Mouse (Mus musculus): Measurements from ENCODE around the gene Aqp6. TPM values are rescaled to one million over a fixed set of nuclear protein-coding genes. Genes with fewer than 3 reads are reported as not detected.

The Aqp6 gene
- not detected for total RNA-seq (2023)

GRCm38 (mm10) chr15:99600986-99601822 is at the start of gene Aqp6:
Gene Aqp6 (plus strand): TSS chr15:99601400.

DNA sequence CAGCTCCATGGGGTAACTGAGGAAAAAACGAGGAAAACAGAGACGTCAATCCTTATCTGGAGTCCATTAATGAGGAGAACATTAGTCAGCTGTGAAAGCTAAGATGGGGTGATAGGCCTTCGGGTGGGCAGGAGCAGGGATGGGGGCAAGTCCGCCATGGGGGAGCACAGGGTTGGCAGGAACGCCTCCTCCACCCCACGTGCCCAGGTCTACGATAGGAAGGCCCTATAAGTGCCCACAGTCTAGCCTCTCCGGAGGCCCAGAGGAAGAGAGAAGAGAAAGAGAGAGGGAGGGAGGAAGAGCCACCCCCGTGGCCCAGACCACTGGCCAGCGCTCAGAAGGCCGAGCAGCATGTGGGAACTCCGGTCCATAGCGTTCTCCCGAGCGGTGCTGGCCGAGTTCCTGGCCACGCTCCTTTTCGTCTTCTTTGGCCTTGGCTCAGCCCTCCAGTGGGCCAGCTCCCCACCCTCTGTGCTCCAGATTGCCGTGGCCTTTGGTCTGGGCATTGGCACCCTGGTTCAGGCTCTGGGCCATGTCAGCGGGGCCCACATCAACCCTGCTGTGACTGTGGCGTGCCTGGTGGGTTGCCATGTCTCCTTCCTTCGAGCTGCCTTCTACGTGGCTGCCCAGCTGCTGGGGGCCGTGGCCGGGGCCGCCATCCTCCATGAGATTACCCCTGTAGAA is 22.3 kb upstream of the Aqp6 start, which contains the start of gene Aqp2:
Gene Aqp2 (plus strand): TSS at position 254 of the 684 bp plus-strand sequence.

DNA sequence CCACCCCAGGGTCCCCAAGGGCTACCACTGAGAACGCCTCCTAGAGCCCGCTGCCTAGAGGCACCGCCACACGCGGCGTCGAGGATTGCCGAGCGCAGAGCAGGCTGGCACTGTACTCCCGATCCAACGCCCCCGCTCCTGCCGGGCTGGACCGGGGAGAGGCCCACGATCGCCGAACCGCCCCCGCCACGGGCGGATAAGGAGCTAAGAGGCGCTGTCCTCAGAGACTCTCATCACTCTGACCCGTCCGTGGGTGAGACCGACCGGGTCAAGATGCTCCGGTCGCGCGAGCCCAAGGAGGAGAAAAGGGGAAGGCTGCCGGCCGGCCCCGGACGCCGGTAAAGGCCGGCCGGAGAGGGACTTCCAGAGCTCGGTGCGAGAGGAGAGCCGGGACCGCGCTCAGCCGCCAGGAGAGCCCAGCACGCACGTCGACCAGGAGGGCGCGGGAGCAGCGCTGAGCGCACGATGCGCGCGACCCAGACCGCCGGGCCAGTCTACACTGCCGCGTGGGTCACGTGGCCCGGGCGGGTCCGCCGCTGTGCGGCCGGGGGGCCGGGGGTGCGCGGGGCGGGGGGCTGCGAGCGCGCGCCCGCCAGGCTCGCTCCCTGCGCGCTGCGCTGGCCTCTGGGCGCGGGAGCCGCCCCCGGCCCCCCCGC is 10.6 kb upstream of the Aqp6 start, which contains the start of gene Aqp5:
Gene Aqp5 (plus strand): TSS at position 354 of the 656 bp plus-strand sequence.

DNA sequence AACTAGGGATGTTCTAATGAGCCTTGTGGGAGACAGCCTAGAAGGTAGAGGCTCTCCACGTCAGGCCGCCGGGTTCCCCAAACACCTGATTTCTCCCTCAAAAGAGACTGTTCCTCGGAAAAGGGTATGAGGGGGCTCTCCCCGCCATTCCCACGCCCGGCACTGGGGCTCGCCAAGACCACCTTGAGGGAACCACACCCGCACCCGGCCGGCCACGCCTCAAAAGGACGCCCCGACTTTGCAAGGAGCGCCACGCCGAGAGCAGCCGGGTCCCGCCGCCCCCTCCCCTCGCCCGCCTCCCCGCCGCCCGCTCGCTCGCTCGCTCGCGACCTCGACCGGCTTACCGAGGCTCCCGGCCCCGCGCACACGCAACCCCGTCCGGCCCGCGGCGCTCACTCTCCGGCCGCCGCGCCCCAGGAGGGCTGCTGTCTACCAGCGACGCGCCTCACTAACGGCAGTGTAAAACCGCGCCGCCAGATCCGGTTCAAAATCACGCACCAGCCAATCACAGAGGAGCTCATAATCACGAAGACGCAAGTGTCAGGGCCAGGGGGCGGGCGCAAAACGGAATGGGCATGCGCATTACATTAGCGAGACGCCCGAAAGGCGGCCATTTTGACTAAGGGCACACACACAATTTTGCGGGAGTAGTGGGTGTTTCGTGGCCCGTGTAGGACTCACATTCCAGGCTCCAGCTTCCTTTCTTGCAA is 50.1 kb downstream of the Aqp6 start, which contains the start of gene Racgap1:
Gene Racgap1 (minus strand): TSS at position 494 of the 710 bp plus-strand sequence.

Other genes starting within 250 kb of the Aqp6 start
- gene Fmnl3, start 230.9 kb upstream of the Aqp6 start, total RNA-seq (2023), result 1 to 10 TPM; 9.2 to 10.0 TPM
- gene Tmbim6, start 208.5 kb upstream of the Aqp6 start, total RNA-seq (2023), result 100 to 1,000 TPM; 530 to 551 TPM
- gene Nckap5l, start 143.7 kb upstream of the Aqp6 start, total RNA-seq (2023), result 10 to 100 TPM in 1 of 2 experiments, 1 to 10 TPM in 1; 7.6 to 11.4 TPM
- 1 to 10 TPM; 4.7 to 5.0 TPM for gene Bcdin3d, start 126.7 kb upstream of the Aqp6 start, total RNA-seq (2023)
- gene Faim2, start 73.2 kb upstream of the Aqp6 start, total RNA-seq (2023), result not detected
- not detected for gene Aqp2, start 22.3 kb upstream of the Aqp6 start, total RNA-seq (2023)
- not detected for gene Aqp5, start 10.6 kb upstream of the Aqp6 start, total RNA-seq (2023)
- gene Racgap1, start 50.3 kb downstream of the Aqp6 start, total RNA-seq (2023), result 10 to 100 TPM; 27.8 to 29.0 TPM
- gene Asic1, start 69.0 kb downstream of the Aqp6 start, total RNA-seq (2023), result under 1 TPM in 1 of 2 experiments, not detected in 1; 0.29 TPM
- gene Smarcd1, start 100.7 kb downstream of the Aqp6 start, total RNA-seq (2023), result 10 to 100 TPM; 23.2 to 30.8 TPM
- gene Gm17349, start 104.1 kb downstream of the Aqp6 start, total RNA-seq (2023), result 1 to 10 TPM in 1 of 2 experiments, not detected in 1; 3.2 TPM
- 10 to 100 TPM; 12.2 to 13.7 TPM for gene Gpd1, start 116.1 kb downstream of the Aqp6 start, total RNA-seq (2023)
- gene Cox14, start 124.2 kb downstream of the Aqp6 start, total RNA-seq (2023), result 10 to 100 TPM; 62.3 to 73.0 TPM
- gene Cers5, start 171.5 kb downstream of the Aqp6 start, total RNA-seq (2023), result 10 to 100 TPM; 61.4 to 72.4 TPM